Comparison of ENCODE assay signal across 21 mouse cellular contexts in genomic region chr12:105774871-105775270, GRCm38 (mm10). TPM values are rescaled to one million over a fixed set of nuclear protein-coding genes. Genes with fewer than 3 reads are reported as not detected.
DNase-seq lines count a peak whose midpoint lies in the region; ATAC-seq and TF ChIP-seq lines count a peak whose summit lies in the region.
"Had no signal": no experiment of that assay in that cellular context is flagged by ENCODE, and none has a peak within 500 bp of the region (broad histone marks: within the 10 kb centered on the region; RNA-seq: fewer than 3 reads in every experiment).

No protein-coding gene starts in this region.

- TF ChIP-seq CTCF in liver, postnatal 0 days (IDR thresholded peaks at IDR 0.05; ENCODE audit: low read depth) = no peak

- H3K36me3 ChIP-seq in embryonic facial prominence, embryonic 14.5 days (ENCODE audit: control insufficient read depth, insufficient read depth, low read length) = no peaks in the 10 kb centered on the region
- no peaks in the 10 kb centered on the region for H3K36me3 ChIP-seq in embryonic facial prominence, embryonic 10.5 days (replicated peaks)
- H3K36me3 ChIP-seq in liver, postnatal 0 days (replicated peaks; ENCODE audit: insufficient read depth, low read length) = no peaks in the 10 kb centered on the region
- H3K36me3 ChIP-seq: embryonic facial prominence, embryonic 12.5 days; forebrain, embryonic 15.5 days; hindbrain, embryonic 10.5 days; limb, embryonic 12.5 days; liver, embryonic 13.5 days; midbrain, embryonic 10.5 days had no signal

- H3K4me3 ChIP-seq in embryonic facial prominence, embryonic 14.5 days (ENCODE audit: low read depth, low read length) = no peak overlapping the region
- H3K4me3 ChIP-seq in embryonic facial prominence, embryonic 10.5 days = no peak overlapping the region
- H3K4me3 ChIP-seq in liver, postnatal 0 days (ENCODE audit: low read depth, low read length) = no peak overlapping the region
- H3K4me3 ChIP-seq: embryonic facial prominence, embryonic 12.5 days; forebrain, embryonic 15.5 days; hindbrain, embryonic 10.5 days; limb, embryonic 12.5 days; liver, embryonic 13.5 days; midbrain, embryonic 10.5 days had no signal

- DNase-seq in embryonic facial prominence, embryonic 14.5 days (ENCODE audit: low spot score) = peak; percentile 17
- DNase-seq in embryonic facial prominence, embryonic 10.5 days (ENCODE audit: low spot score) = no peak
- peak; percentile 22 for DNase-seq in liver, postnatal 0 days
- no peak for DNase-seq in liver
- peak; percentile 12 for DNase-seq in urinary bladder, postnatal 14 days (ENCODE audit: low spot score)
- no peak for DNase-seq in urinary bladder, postnatal 4 days (ENCODE audit: low spot score in 2 of 2)
- DNase-seq in kidney, postnatal 4 days = peak; percentile 62 to 65
- no peak for DNase-seq in left cerebral cortex, adult 9 months (ENCODE audit: low spot score in 2 of 2)
- DNase-seq: B cell, adult 2 months; cerebellum, adult 9-10 months; gastrocnemius, postnatal 25 days; liver, embryonic 13.5 days; thymus, postnatal 14 days had no signal

- no peak overlapping the region for H3K27ac ChIP-seq in embryonic facial prominence, embryonic 14.5 days (replicated peaks; ENCODE audit: low read depth, low read length)
- no peak overlapping the region for H3K27ac ChIP-seq in embryonic facial prominence, embryonic 10.5 days (replicated peaks)
- no peak overlapping the region for H3K27ac ChIP-seq in liver, postnatal 0 days (ENCODE audit: low read depth)
- H3K27ac ChIP-seq: embryonic facial prominence, embryonic 12.5 days; forebrain, embryonic 15.5 days; hindbrain, embryonic 10.5 days; hindbrain, postnatal 0 days; limb, embryonic 12.5 days; liver, embryonic 13.5 days; macrophage; midbrain, embryonic 10.5 days had no signal

- H3K27me3 ChIP-seq in embryonic facial prominence, embryonic 14.5 days (replicated peaks; ENCODE audit: control insufficient read depth, insufficient read depth, low read length) = no peaks in the 10 kb centered on the region
- no peaks in the 10 kb centered on the region for H3K27me3 ChIP-seq in embryonic facial prominence, embryonic 10.5 days (replicated peaks; ENCODE audit: low read depth, poor library complexity, severe bottlenecking)
- no peaks in the 10 kb centered on the region for H3K27me3 ChIP-seq in liver, postnatal 0 days (ENCODE audit: insufficient read depth, low read length)
- H3K27me3 ChIP-seq: embryonic facial prominence, embryonic 12.5 days; forebrain, embryonic 15.5 days; limb, embryonic 12.5 days; liver, embryonic 13.5 days had no signal

- no peak for ATAC-seq in embryonic facial prominence, embryonic 14.5 days (ENCODE audit: low read depth)
- ATAC-seq in liver, postnatal 0 days = no peak
- ATAC-seq: forebrain, embryonic 15.5 days; hindbrain, postnatal 0 days; intestine, postnatal 0 days had no signal

- no peak overlapping the region for H3K9ac ChIP-seq in embryonic facial prominence, embryonic 14.5 days (ENCODE audit: low read depth, low read length)
- no peak overlapping the region for H3K9ac ChIP-seq in liver, postnatal 0 days (replicated peaks)
- H3K9ac ChIP-seq: embryonic facial prominence, embryonic 12.5 days; forebrain, embryonic 15.5 days; limb, embryonic 12.5 days; liver, embryonic 13.5 days had no signal

- 55% methylated on average over 7 of the region's 7 CpGs for WGBS in embryonic facial prominence, embryonic 14.5 days
- 65% methylated on average over 7 of the region's 7 CpGs for WGBS in embryonic facial prominence, embryonic 10.5 days
- 74% methylated on average over 7 of the region's 7 CpGs for WGBS in liver, postnatal 0 days (ENCODE audit: insufficient replicate concordance)

- H3K4me2 ChIP-seq in embryonic facial prominence, embryonic 14.5 days (ENCODE audit: low read depth, low read length) = no peak overlapping the region
- no peak overlapping the region for H3K4me2 ChIP-seq in liver, postnatal 0 days (ENCODE audit: low read depth, low read length)
- H3K4me2 ChIP-seq: embryonic facial prominence, embryonic 12.5 days; forebrain, embryonic 15.5 days; limb, embryonic 12.5 days; liver, embryonic 13.5 days had no signal

- H3K9me3 ChIP-seq in embryonic facial prominence, embryonic 14.5 days (ENCODE audit: control insufficient read depth, low read length) = no peaks in the 10 kb centered on the region
- no peaks in the 10 kb centered on the region for H3K9me3 ChIP-seq in embryonic facial prominence, embryonic 10.5 days
- no peaks in the 10 kb centered on the region for H3K9me3 ChIP-seq in liver, postnatal 0 days (ENCODE audit: low read length)
- H3K9me3 ChIP-seq: embryonic facial prominence, embryonic 12.5 days; forebrain, embryonic 15.5 days; hindbrain, embryonic 10.5 days; limb, embryonic 12.5 days; midbrain, embryonic 10.5 days had no signal

- no peak for TF ChIP-seq EP300 in liver, postnatal 0 days (IDR thresholded peaks at IDR 0.05; ENCODE audit: low read depth)

- no peaks in the 10 kb centered on the region; the same call in 1 of the 2 replicates for H3K4me1 ChIP-seq in embryonic facial prominence, embryonic 14.5 days (ENCODE audit: control insufficient read depth, insufficient read depth, low read length)
- H3K4me1 ChIP-seq in embryonic facial prominence, embryonic 10.5 days = no peaks in the 10 kb centered on the region
- H3K4me1 ChIP-seq in liver, postnatal 0 days (ENCODE audit: insufficient read depth) = no peaks in the 10 kb centered on the region
- H3K4me1 ChIP-seq: embryonic facial prominence, embryonic 12.5 days; forebrain, embryonic 15.5 days; hindbrain, embryonic 10.5 days; limb, embryonic 12.5 days; liver, embryonic 13.5 days; midbrain, embryonic 10.5 days had no signal

RNA-seq across cellular contexts. Expression of gene Papola, which starts 9.6 kb away (rescaled TPM):
- polyA plus RNA-seq in embryonic facial prominence, embryonic 14.5 days (2014; fragmentation: Nextera tagmentation; extraction: Ambion mirVana) = 159 and 160 TPM in 2 replicates
- polyA plus RNA-seq in embryonic facial prominence, embryonic 10.5 days (2016; fragmentation: Nextera tagmentation; extraction: Ambion mirVana) = 283 and 294 TPM in 2 replicates
- polyA plus RNA-seq in liver, postnatal 0 days (2015; fragmentation: Nextera tagmentation; extraction: Ambion mirVana) = 66.7 and 70.7 TPM in 2 replicates

Comparison
In these comparisons a context has a peak if more than half of its experiments do, and no peak if none do; other contexts are left out.
1. DNase-seq: peak in embryonic facial prominence, embryonic 14.5 days (single experiment), liver, postnatal 0 days (single experiment), urinary bladder, postnatal 14 days (single experiment) and kidney, postnatal 4 days (2 of 2); none in embryonic facial prominence, embryonic 10.5 days (single experiment), liver (single experiment), urinary bladder, postnatal 4 days (0 of 2) and left cerebral cortex, adult 9 months (0 of 2).